Mouse (Mus musculus) cerebellum, adult 18-20 months (tissue): ENCODE data around the gene Ltbr.
A peak's percentile ranks its signal among the peaks of the same experiment; 100 is the strongest.

Experiments used
- DNase-seq, 2 experiments: peaks; one replicate each; pipeline ENCODE4 v3.0.0; 2021

Gene Ltbr

DNA sequence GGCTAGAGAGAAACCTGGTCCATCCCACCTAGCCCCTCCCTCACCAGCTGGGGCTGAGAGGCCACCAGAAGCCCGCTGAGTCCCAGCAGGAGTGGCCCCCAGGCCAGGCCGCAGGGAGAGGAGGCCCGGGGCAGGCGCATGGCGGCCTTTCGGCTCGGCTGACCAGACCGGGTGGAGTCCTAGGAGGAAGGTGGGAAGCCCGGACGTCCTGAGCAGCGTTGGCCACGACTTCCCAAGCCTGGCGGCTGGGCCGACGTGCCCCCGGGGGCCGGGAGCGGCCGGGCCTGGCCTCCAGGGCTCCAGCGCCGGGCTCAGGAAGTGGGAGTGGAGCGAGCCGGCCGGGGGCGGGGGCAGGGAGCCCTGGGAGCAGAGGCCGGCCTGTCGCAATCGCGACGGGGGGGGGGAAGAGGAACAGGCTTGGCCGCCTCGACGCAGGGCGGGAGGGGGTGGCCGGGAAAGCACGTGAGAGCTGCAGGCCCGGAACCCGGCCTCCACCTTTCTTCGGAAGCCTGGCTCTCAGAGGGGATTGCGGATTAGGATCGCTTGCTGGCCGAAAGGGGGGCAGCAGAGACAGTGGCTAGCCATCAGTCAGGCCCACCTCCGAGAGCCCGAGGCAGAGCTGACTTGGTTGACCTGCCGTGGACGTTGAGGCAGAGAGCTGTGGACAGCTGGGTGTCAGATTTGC is at the start of gene Ltbr:
Gene Ltbr (minus strand): TSS at position 340 of the 685 bp plus-strand sequence.
- peak; percentile 35 to 48 for DNase-seq

DNA sequence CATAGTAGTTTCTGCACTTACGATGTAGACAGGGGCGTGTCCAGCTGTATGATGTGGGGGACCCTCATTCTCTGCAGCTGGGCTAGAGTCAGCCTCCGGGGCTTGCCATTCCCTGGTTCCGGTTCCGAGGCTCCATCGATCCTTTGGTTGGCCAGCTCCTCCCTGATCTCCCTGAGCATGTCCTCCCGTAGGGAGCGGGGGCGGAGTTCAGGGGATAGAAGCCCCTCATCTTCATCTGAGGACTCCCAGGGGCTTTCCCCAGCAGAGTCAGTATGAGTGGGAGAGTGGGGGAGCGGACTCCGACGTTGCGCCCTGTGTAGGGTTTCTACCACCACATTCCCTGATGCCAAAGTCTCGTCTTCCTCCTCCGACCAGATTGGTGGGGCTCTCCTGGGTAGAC is 49.3 kb upstream of the Ltbr start:
- DNase-seq: no peak

GRCm38 (mm10) chr6:125361467-125362291 is 48.0 kb upstream of the Ltbr start:
- DNase-seq: no peak

DNA sequence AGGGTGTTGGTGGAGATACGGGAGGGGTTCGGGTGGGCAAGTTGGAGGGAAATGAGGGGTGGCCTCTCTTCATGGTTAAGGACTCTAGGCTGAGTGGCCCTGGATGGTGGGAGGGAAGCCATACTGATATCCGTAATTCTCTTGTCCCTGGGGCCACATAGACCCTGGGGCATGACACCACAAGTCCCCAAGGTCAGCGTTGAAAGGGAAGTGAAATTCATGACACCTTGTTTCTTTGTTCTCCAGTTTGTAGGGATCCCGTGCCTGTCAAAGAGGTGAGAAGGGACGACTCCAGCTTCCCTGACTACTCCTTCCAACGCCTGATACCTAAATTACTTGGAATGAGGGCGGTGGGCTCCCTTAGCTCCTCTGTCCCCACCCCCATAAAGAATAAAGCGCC is 47.2 kb upstream of the Ltbr start:
- no peak for DNase-seq

GRCm38 (mm10) chr6:125359999-125360398 is 46.3 kb upstream of the Ltbr start:
- no peak for DNase-seq

DNA sequence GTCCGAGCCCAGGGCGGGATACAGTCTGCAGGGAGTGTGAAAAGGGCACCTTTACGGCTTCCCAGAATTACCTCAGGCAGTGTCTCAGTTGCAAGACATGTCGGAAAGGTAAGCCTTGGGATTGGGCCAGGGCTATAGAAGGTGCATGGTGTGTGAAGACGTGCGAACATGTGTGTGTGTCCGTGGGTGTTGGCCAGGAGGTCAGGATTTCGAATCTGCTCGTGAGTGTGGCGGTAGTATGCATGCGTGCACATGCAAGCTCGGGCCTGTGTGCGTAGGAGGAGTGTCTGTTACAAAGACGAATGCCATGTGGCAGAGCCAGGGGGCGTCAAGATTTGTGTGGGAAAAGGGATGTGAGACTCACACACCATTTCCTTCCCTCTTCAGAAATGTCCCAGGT is 43.6 kb upstream of the Ltbr start:
- no peak for DNase-seq

DNA sequence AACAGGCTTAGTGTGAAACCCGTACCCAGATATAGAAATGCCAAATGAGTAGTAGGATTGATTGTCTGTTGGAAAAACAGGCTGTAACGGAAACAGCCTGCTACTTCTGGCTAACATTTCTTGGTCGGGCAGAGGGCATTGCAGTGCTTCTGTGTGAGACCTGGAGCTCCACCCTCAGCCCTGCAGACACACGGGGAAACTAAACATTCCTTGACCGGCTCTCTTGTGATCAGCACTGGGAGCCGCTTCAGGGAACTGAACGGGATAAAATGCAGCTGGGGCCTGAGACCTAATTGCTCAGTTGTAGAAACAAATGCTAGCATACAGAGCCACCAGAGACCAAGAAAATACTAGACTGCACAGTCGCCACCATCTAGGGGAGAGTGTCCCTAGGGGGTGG is 42.6 kb upstream of the Ltbr start:
- DNase-seq: no peak

GRCm38 (mm10) chr6:125355197-125355741 is 41.6 kb upstream of the Ltbr start:
- no peak for DNase-seq

DNA sequence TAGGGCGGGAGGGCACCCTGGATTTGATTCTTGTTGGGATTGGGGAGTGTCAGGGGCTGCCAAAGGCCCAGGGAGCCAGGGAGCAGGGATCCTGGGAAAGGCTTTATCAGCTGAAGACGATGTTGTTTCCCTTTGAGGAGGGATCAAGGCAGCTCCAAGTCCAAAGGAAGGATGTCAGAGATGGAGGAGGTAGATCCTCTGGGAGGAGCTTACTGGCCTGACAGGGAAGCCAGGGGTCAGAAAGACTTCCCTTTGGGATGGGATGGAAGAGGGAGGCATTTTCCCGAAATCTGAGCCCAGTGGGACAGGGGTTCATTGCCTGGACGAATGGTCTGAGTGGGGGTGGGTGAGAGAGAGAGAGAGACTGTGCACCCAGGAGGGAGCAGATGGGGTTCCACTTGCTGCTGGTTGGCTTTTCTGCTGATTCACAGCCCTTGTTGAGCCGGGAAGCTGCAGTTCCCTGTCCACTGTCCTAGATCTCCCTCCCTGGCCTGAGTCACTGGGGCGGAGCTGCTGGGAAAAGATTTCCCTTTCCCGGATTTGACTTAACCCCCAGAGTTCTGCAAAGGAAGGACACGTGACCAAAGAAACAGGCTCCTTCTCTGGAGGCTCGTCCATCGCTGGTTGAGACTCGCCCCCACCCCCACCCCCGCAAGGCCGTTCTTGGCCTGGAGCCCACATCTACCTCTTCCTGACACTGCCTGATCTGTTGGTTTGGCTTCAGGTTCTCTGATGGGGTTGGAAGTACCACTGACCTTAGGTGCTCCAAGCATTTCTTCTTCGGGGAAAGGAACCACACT is 40.9 kb upstream of the Ltbr start:
- no peak for DNase-seq

GRCm38 (mm10) chr6:125353655-125354054 is 40.0 kb upstream of the Ltbr start:
- no peak for DNase-seq

- no peak for DNase-seq
Measured at GRCm38 (mm10) chr6:125353221-125353620, 39.5 kb upstream of the Ltbr start.

GRCm38 (mm10) chr6:125352811-125353210 is 39.1 kb upstream of the Ltbr start:
- no peak for DNase-seq

DNA sequence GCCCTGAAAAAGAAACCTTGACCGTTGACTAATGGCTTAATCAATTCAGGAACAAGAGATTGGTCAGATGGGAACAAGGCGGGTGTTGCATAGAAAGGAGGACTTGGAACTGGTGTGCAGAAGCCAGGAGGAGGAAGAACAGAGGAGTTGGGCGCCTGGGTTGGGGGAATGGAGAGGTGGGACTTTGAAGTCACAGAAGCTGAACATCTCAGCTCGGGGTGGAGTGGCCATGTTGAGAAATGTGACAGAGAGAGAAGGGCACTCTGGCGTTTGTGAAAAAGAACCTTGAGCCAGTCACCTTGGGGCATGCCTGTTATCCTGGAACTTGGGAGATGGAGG is 38.3 kb upstream of the Ltbr start:
- no peak for DNase-seq

DNA sequence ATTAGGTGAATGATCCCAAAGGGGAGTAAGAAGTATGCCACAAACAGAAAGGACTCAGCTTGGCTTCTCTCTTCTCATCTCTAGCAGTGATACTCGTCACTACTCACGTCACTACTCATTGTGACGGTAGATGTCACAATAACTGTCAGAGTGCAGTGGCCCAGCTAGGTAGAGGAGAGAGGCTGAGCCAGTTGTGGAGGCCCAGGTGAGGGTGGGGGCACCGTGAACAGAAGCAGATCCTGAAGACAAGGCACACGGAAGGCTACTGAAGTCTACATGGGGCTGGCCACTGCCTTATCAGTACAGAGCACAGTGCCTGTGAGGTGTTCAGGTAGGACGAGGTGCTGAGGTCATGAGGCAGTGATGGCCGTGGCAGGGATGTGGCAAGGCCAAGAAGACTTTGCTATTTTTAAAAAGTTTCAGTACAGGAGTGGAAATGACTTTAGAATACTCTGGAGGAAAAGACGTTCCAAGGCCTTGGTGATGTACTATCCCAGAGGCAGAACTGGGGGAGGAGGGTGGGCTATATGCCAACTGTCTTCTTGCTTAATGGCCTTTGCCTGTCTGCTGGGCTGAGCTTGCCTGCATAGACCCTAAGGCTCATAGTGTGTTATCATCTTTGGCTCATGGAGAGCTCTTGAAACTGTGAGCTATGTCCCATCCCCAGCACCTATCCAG is 37.8 kb upstream of the Ltbr start:
- no peak for DNase-seq

DNA sequence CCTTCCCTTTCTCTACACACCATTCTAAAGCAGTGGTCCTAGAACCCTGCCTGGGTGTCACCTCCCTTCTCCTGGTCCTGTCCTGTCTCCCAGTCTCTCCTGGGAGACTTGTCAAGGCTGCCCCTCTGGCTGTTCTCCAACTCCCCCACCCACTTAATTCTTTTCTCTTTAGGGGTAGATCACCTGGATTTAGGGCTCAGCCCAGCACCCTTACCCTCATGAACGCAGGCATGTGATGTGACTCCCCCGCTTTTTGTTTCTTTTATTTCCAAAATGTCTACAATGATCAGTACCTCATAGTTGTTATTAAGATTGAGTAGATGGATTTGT is 37.3 kb upstream of the Ltbr start:
- no peak for DNase-seq

- no peak for DNase-seq
Measured at GRCm38 (mm10) chr6:125350231-125350994, 36.7 kb upstream of the Ltbr start.

GRCm38 (mm10) chr6:125349575-125350230 is 36.0 kb upstream of the Ltbr start:
- no peak for DNase-seq

- DNase-seq: no peak
Measured at GRCm38 (mm10) chr6:125348721-125349574, 35.3 kb upstream of the Ltbr start, which contains the start of gene Tnfrsf1a. Gene Tnfrsf1a, plus strand, starts transcription at chr6:125349362.

GRCm38 (mm10) chr6:125346029-125346428 is 32.3 kb upstream of the Ltbr start:
- DNase-seq: no peak

DNA sequence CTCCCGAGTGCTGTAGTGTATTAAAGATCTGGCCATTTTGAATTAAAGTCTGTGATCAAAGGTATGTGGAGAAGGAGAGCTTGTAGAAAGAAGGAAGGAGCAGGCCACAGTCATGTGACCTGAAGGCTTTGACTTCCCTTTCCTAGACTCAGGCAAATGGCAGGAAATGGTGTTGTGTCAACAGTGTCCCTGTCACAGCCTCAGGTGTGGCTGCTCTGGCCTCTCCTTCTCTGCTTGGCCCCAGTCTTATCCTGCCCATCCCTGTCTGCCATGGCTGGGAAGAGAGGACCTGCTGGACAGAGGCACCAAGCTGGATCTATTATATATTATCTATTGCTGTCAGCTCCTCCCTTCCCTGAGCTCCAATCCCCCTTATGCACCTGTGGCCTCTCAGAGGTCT is 31.9 kb upstream of the Ltbr start:
- no peak for DNase-seq

GRCm38 (mm10) chr6:125344866-125345265 is 31.2 kb upstream of the Ltbr start:
- DNase-seq: no peak
